Mouse (Mus musculus): ENCODE data around the gene Clybl. TPM values are rescaled to one million over a fixed set of nuclear protein-coding genes. Genes with fewer than 3 reads are reported as not detected.

Clybl gene
- total RNA-seq, 1 experiment from 2014 or later: 2.1 TPM

GRCm38 (mm10) chr14:122230621-122231025 is 49.1 kb downstream of the Clybl start:
- ATAC-seq (ENCODE audit: extremely low read depth, insufficient number of reproducible peaks, low FRiP score, poor library complexity, severe bottlenecking): no peak

GRCm38 (mm10) chr14:122231073-122231472 is 49.6 kb downstream of the Clybl start:
- ATAC-seq (ENCODE audit: extremely low read depth, insufficient number of reproducible peaks, low FRiP score, poor library complexity, severe bottlenecking): no peak

GRCm38 (mm10) chr14:122233212-122233714 is 51.8 kb downstream of the Clybl start:
- no peak for ATAC-seq (ENCODE audit: extremely low read depth, insufficient number of reproducible peaks, low FRiP score, poor library complexity, severe bottlenecking)

GRCm38 (mm10) chr14:122243874-122244273 is 62.4 kb downstream of the Clybl start:
- no peak for ATAC-seq (ENCODE audit: extremely low read depth, insufficient number of reproducible peaks, low FRiP score, poor library complexity, severe bottlenecking)

- ATAC-seq (ENCODE audit: extremely low read depth, insufficient number of reproducible peaks, low FRiP score, poor library complexity, severe bottlenecking): no peak
Measured at GRCm38 (mm10) chr14:122246919-122247859, 65.7 kb downstream of the Clybl start.

GRCm38 (mm10) chr14:122249123-122249522 is 67.6 kb downstream of the Clybl start:
- no peak for ATAC-seq (ENCODE audit: extremely low read depth, insufficient number of reproducible peaks, low FRiP score, poor library complexity, severe bottlenecking)

- ATAC-seq (ENCODE audit: extremely low read depth, insufficient number of reproducible peaks, low FRiP score, poor library complexity, severe bottlenecking): no peak
Measured at GRCm38 (mm10) chr14:122251346-122251745, 69.8 kb downstream of the Clybl start.

GRCm38 (mm10) chr14:122255562-122256260 is 74.2 kb downstream of the Clybl start:
- no peak for ATAC-seq (ENCODE audit: extremely low read depth, insufficient number of reproducible peaks, low FRiP score, poor library complexity, severe bottlenecking)

- no peak for ATAC-seq (ENCODE audit: extremely low read depth, insufficient number of reproducible peaks, low FRiP score, poor library complexity, severe bottlenecking)
Measured at GRCm38 (mm10) chr14:122256261-122256634, 74.7 kb downstream of the Clybl start.

- no peak for ATAC-seq (ENCODE audit: extremely low read depth, insufficient number of reproducible peaks, low FRiP score, poor library complexity, severe bottlenecking)
Measured at GRCm38 (mm10) chr14:122258297-122258696, 76.8 kb downstream of the Clybl start.

- ATAC-seq (ENCODE audit: extremely low read depth, insufficient number of reproducible peaks, low FRiP score, poor library complexity, severe bottlenecking): no peak
Measured at GRCm38 (mm10) chr14:122261250-122261649, 79.7 kb downstream of the Clybl start.

GRCm38 (mm10) chr14:122262851-122263659 is 81.6 kb downstream of the Clybl start:
- no peak for ATAC-seq (ENCODE audit: extremely low read depth, insufficient number of reproducible peaks, low FRiP score, poor library complexity, severe bottlenecking)

- ATAC-seq (ENCODE audit: extremely low read depth, insufficient number of reproducible peaks, low FRiP score, poor library complexity, severe bottlenecking): no peak
Measured at GRCm38 (mm10) chr14:122265214-122265613, 83.7 kb downstream of the Clybl start.

GRCm38 (mm10) chr14:122267590-122267989 is 86.1 kb downstream of the Clybl start:
- no peak for ATAC-seq (ENCODE audit: extremely low read depth, insufficient number of reproducible peaks, low FRiP score, poor library complexity, severe bottlenecking)

- ATAC-seq (ENCODE audit: extremely low read depth, insufficient number of reproducible peaks, low FRiP score, poor library complexity, severe bottlenecking): no peak
Measured at GRCm38 (mm10) chr14:122271104-122271746, 89.7 kb downstream of the Clybl start.

GRCm38 (mm10) chr14:122277142-122277541 is 95.6 kb downstream of the Clybl start:
- no peak for ATAC-seq (ENCODE audit: extremely low read depth, insufficient number of reproducible peaks, low FRiP score, poor library complexity, severe bottlenecking)

- ATAC-seq (ENCODE audit: extremely low read depth, insufficient number of reproducible peaks, low FRiP score, poor library complexity, severe bottlenecking): no peak
Measured at GRCm38 (mm10) chr14:122279462-122280308, 98.2 kb downstream of the Clybl start.
